Mouse (Mus musculus) gonadal fat pad, adult 2 months (tissue): ENCODE results near the gene Mettl16. TPM values are rescaled to one million over a fixed set of nuclear protein-coding genes. Genes with fewer than 3 reads are reported as not detected.

Experiments
- DNase-seq: peaks from one replicate; pipeline ENCODE4 v3.0.0-alpha.2; 2012; ENCODE audit warnings: low read depth
- polyA plus RNA-seq: library from polyadenylated mRNA; depleted of rRNA; stranded (reverse); fragments of >200 nt; gene quantifications from 2 replicates; pipeline ENCODE4 v1.2.3, GENCODE M21; 2012; rRNA removed

Gene Mettl16
- 3.9 and 4.1 TPM in 2 replicates for polyA plus RNA-seq

- peak; percentile 65 for DNase-seq
Observed at GRCm38 (mm10) chr11:74770595-74771207, at the start of gene Mettl16. Gene Mettl16, plus strand, starts transcription at chr11:74770830.

DNA sequence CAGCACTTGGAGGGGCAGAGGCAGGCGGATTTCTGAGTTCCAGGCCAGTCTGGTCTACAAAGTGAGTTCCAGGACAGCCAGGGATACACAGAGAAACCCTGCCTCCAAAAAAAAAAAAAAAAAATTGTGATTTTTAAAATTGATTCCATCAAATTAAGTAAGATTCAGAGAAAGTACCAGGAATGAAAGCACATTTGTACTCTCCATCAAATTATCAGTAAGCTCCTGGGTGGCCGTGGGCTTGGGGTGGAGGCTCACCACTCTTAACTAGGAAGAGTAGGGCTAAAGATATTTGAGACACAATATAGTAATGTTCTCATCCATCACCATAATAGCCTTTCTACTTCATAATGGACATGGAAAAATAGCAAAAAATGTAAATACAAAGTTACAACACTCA is 49.5 kb upstream of the Mettl16 start:
- DNase-seq, result no peak

DNA sequence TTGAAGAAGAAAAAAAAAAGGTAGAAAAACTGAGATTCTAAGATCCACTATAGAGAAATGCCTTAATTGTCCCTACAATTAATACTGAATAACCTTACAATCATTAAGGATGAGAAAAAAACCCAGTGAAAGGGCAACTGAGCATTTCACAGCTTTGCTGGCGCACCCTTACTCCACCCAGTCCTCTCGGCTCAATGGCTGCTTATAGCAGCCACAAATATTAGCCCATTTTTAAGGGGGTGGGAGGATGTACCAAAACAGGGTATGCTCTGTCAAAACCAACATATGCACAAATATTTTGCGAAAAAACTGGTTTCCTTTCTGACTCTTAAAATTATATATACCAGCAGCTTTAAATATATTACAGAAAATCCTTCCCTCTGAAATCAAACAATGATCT is 48.7 kb upstream of the Mettl16 start:
- no peak for DNase-seq

DNA sequence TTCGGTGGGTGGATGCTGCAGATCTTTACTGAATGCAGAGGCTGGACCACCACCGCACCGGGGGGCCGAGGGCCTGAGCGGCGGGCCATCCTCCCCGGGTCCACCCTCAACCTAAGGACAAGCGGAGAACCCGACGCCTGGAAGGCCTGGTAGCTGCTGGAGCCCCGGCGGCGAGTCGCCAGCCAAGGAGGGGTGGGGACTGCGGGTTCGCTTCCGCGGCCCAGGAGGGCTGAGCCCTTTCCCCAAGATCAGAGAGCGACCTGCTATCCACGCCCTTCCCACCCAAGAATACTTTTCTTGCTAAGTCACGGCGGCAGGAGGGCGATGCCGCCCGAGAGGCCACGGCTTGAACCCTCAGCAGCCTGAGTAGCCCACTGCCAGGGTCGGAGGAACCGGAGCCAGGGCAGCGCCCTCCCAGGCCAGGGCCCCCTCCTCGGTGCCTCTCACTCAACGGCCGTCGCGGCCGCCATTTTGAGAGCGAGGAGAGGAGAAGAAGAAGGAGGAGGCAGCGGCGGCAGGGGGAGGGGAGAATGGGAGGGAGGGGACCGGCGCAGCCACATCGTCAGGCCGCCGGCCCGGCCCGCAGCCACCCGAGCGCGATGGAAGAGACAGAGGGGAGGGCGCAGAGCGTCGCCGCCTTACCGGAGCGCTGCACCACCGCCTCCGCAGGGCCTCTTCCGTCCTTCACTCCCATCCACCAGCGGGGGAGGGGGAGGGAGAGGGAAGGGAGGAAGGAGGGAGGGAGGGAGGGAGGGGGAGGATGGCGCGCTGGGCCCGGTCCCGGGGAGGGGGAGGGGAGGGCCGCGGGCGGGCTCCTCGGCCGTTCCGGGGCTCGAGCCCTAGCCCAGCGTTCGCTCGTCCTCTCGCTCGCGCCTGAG is 47.0 kb upstream of the Mettl16 start:
- no peak for DNase-seq

GRCm38 (mm10) chr11:74724235-74724791 is 46.3 kb upstream of the Mettl16 start, which contains the start of gene Pafah1b1:
Gene Pafah1b1, minus strand, starts transcription at chr11:74724670.
- DNase-seq, result peak; percentile 30

- DNase-seq, result no peak
Observed at GRCm38 (mm10) chr11:74725181-74725580, 45.4 kb upstream of the Mettl16 start.

- DNase-seq, result no peak
Observed at GRCm38 (mm10) chr11:74734917-74735316, 35.7 kb upstream of the Mettl16 start.

DNA sequence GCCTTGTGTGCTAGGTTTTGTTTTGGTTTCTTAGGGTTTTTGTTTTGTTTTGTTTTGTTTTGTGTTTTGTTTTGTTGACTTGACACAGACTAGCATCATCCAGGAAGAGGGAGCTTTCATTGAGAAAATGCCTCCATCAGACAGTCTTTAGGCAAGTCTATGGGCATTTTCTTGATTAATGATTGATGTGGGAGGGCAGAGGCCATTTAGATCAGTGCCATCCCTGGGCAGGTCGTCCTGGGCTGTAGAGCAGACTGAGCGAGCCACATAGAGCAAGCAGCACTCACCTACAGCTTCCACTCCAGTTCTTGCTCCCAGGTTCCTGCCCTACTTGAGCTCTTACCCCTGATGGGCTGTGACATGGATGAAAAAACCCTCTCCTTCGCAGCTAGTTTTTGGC is 32.8 kb upstream of the Mettl16 start:
- no peak for DNase-seq

DNA sequence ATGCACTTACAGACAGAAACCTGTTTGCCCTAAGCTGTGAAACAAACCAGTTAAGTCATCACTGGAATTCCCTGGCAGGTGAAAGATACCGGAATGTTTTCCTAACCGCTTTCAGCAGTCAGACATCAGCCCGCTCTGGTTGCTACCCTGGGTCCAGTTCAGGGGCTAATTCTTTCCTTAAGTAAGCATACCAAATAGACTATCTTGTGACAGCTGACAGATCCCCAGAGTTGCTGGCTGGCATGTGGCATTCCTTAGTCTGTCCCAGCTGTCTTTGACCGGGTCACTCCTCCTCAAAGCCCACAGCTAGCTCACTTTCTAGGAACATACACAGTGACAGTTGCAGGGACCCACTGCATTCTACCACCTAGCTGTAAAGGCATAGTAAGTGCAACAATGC is 22.6 kb upstream of the Mettl16 start:
- DNase-seq, result no peak

DNA sequence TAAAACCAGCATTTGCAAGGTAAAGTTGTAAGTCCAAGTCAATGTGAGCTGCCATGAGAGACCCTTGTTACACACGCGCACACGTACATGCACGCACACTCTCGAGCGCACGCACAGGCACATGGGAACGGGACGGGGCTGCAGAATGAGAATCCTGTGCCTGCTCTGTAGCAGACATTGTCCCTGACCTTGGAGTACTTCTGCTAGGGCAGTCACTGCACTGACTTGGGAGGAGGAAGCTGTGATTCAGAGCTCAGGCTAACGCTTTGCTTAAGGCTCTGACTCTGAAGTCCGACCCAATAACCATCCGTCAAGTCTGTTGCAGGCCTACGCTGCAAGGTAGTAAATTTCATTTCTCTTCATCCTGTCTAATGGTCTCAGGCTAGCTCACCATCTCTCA is 21.4 kb upstream of the Mettl16 start:
- DNase-seq, result no peak

DNA sequence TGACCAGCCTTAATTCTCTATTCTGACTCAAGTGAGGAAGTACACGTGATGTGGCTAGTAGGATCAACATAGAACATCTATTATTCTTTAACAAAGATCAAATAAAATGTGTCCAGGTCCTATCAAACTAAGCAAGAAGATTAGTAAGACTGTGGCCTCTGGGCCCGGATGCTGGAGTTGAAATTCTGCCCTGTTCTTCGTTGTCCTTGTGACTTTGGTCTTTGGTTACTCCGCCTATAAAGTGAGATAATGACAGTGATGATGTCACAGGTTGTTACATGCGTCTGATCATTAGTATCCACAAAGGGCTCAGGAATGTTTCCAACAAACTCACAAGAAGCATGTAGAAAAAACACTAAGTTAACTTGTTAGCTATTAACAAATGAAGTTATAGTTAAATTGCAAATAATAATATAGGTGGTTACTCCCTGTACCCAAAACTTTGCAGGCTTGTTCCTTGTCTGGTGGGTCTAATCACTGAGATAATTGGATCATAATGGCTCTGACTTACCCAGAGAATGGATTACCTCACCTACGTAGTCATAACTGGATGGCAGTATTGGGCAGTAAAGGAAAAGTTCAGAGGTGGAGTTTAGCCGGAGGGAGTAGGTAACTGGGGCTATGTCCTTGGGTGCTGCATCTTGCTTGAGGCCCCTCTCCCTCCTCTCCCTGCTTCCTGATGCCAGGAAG is 19.8 kb upstream of the Mettl16 start:
- no peak for DNase-seq

DNA sequence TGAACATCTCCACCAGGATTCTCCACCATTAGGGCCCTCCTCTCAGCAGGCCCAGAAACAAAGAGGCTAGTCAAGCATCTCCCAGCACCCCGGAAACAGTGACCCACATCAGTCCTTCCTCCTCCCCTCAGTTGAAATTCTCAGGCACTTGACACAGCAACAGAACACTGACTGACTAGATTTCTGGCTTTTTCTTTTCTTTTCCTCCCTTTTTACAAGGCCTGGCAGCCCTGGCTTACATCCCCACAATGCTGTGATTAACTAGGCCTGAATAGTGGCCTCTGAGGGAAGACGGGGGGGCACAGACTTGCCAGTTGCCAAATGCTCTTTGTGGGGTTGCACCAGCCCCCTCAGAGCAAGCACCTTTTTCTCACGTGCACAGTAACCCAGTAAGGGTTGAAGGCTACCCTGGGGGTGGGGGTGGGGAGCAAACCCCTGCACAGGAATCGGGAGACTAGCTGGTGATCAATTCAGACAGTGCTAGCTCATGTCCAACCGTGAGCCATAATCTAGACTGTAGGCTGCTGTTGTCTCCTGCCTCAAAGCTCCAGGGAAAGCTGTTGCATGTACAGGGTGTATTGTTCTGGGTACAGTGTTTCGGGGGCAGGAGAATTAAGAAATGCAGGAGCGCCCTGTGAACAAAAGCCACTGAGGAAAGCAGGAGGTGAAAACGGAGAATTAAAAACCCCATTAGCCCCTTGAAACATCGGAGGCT is 19.1 kb upstream of the Mettl16 start:
- DNase-seq, result no peak

GRCm38 (mm10) chr11:74756631-74757030 is 14.0 kb upstream of the Mettl16 start:
- DNase-seq, result no peak

DNA sequence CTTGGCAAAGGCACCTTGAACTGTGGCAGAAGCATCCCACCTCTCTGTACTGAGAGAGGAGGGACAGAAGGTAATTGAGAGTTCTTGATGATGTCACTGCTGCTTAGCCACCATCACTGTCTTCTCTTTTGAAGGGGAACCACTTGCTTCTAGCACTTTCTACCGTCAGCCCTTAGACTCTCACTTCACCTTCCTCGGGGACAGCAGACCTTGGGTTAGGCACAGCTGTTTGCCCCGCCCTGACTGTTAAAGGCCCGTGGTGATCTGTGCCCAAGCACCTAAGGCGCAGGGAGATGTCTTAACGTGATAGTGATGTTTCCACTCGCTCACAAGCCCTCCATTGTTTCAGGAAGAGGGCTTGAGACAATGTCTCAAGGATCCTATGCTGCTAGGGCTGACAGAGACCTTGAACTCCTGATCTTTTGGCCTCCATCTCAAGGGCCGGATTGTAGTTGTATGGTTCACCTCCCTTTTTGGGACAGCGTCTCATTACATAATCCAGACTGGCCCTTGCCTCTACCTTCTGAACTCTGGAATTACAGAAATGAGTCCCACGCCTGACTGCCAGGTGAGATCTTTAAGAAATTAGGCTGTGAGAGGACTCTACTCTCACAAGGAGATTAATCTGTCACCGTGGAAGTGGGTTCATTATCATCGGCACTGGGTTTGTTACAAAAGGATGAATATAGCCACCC is 9.5 kb upstream of the Mettl16 start:
- DNase-seq, result no peak

- DNase-seq, result peak; percentile 46
Observed at GRCm38 (mm10) chr11:74763960-74764625, 6.5 kb upstream of the Mettl16 start.

- DNase-seq, result no peak
Observed at GRCm38 (mm10) chr11:74767469-74767868, 3.2 kb upstream of the Mettl16 start.

DNA sequence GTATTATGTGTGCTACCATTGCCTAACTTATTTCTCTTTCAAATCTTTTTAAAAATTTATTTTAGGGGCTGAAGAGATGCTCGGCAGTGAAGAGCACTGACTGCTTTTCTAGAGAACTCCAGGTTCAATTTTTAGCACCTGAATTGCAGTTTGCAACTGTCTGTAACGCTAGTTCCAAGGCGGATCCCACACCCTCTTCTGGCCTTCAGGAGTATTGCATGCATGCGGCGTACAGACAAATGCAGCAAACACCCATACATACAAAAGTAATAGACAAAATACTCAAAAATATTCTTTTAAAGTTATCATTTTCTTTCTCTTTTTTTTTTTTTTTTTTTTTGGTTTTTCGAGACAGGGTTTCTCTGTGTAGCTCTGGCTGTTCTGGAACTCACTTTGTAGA is 2.6 kb upstream of the Mettl16 start:
- no peak for DNase-seq

- no peak for DNase-seq
Observed at GRCm38 (mm10) chr11:74770037-74770436, 593 bp upstream of the Mettl16 start.

- no peak for DNase-seq
Observed at GRCm38 (mm10) chr11:74771234-74771633, 604 bp downstream of the Mettl16 start.

GRCm38 (mm10) chr11:74771650-74772049 is 1.0 kb downstream of the Mettl16 start:
- no peak for DNase-seq
